Mouse (Mus musculus): ENCODE data around the gene Cenpu.
"Not testable (repeated sequence)": the region's sequence is repeated elsewhere in the genome, so short reads cannot be mapped to it uniquely, and the experiment has no call there.

Cenpu gene

DNA sequence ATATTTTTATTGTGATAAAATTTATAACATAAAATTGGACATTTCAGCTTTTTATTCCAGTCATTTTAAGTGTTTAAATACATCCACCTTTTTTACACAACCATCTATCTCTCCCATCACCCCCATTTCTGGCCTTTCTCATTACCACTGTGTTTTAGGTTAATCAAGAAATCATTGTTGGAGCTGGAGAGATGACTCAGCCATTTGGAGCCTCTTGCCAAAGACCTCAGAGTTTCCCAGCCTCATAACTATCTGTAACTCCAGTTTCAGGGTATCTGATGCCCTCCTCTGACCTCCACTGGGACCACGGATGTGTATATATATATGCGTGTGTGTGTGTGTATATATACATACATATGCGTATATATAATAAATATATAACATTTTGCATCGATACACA, 799 bp upstream of the Cenpu start:
- DNase-seq, result no peak

DNA sequence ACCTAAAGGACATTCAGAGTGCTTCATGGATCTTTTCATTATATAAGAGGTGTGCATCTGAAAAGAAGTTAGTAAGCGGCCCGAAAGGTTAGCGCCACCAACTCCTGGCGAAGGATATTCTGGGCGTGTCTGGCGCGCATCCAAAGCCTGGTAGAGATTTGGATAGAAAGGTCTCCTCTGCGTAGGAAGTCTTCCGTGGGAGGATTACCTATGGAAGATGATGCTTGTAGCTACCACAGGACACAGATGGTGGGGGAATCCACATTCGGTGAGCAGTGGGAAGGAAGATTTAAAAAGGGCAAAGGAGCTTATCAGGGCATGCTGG, 575 bp downstream of the Cenpu start:
- peak; percentile 59 for DNase-seq

DNA sequence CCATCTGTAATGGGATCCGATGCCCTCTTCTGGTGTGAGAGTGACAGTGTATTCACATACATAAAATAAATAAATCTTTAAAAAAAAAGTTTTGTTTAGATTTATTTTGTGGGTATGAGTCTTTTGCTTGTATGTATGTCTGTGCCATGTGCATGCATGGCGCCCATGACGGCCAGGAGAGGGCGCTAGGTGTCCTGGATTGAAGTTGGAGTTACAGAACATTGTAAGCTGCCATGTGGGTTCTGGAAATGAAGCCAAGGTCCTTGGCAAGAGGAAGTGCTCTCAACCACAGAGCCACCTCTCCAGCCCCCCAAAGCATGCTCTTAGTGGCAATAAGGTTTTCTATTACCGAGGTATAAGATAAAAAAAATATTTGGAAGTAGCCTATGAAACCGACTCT, 7.6 kb downstream of the Cenpu start:
- peak; percentile 54 for DNase-seq

DNA sequence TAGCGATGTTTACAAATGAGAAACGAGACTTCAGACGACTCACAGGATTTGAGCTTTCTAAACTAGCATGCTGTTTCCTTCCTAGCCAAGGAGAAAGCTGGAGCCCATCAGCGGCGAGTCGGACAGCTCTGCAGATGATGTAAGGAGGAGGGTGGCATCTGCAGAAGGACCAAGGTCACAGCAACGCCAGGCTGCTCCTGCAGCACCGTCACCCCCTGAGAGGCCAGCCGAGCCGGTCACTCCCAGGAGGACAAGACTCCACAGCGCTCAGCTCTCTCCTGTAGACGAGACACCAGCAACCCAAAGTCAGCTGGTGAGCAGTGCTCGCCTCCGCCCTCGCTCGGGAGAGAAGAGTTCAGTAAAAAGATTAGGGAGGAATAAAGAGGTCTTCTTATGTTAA, 10.5 kb downstream of the Cenpu start:
- no peak for DNase-seq

DNA sequence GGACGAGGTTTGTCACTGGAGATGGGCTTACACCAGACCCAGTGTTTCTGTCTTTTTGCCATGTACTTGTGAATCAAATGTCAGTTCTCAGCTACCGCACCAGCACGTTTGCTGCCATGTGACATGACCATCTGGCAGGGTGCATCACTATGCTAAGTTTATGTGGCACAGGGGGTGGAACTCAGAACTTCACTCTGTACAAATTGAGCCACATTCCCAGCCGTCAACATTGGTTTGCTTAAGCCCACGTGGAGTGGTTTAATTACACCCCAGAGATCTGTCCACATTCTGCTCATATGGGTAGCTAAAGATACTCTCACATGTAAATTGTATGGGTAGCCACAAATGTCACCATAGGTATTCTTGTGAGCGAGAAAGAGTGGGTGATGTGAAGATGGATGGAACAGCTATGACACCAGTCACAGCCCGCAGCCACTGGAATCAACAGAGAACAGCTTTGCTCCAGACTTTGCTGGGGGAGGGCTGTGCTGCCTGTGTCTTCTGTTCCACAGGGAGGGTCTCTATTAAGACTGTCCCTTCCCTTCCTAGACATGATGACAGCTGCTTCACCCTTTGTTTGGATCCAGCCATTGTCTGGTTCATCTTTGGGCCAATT, 15.2 kb downstream of the Cenpu start:
- no peak for DNase-seq

DNA sequence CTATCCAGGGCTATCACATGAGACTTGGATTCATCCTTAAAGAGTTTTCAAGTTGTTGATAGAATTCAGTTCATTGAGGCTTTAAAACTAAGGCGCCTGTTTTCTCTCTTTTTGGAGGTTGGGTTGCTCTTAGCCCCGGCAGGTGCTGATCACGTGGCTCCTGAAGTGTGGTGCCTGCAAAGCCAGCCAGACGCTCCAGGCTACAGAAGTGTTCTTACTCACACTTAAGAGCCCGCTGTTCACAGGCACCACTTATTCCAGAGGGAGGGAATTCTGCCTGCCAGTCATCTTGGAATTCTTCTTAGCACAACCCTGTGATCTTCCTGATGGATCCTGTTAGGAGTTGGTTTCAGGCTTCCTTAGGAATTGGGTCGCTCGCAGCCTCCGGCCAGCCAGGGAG, 16.1 kb downstream of the Cenpu start:
- no peak for DNase-seq

DNA sequence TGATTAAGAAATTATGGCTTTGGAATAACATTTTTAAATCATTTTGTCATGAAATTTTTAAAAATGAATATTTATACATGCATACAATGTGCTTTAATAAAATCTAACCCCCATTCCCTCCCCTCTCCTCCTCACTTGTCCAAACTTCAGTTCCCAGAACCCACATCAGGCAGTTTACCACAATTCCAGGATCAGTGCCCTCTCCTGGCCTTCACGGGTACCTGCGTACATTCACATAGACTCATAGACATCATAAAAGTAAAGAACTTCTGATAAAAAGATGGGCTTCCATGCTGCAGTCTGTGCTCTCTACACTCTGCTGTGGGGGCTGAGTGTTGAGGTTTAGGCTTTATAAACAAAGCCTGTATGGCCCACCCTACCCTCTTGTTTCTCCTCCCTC, 17.1 kb downstream of the Cenpu start:
- no peak for DNase-seq

DNA sequence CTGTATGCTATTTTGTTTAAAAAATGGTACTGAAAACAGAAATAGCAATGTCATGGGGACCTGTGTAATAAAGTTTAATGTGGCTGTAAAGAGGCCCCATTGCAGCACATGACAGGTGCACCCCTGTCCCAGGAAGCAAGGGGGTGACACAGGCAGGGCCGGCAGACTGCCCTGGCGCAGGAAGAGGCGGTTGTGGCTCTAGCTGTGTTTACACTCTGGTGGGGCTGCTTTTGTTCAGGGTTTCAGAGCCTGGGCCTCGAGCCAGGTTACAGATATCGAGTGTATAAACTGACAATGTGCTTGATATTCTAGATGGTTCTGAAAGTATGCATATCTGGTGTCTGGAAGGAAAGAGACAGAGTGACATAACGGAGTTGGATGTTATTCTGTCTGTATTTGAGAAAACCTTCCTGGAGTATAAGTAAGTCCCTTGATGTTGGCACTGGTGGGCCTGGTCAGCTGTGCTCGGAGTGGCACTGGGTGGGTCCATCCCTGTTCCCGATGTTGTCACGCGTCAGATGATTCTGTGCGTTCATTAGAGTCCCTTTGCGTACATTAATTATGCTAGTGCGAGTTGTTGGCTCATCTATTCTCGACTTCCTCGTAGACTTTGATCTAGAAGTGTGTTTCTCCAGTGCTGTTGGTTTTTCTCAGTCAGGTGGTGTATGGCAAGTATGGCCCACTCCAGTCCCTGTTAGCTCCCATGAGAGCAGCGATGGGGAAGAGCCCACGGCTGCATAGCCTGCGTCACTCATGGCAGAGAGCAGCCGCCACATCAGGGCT, 18.0 kb downstream of the Cenpu start:
- no peak for DNase-seq

DNA sequence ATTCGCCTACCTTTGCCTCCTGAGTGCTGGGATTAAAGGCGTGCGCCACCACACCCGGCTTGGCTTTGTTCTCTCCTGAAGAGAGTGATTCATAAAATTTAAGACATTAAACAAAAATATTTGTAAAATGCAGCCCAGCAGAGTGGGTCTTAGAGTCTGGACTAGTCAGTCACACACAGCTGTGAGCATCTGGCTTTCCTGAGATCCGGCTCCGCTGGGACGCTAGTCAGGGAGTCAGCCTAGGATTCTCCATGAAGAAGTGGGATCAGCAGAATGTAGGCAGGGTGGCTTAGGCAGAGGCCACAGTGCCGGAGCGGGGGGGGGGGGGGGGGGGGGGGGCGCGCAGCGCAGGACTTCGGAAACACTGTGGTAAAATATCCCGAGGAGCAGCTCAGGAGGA, 18.8 kb downstream of the Cenpu start:
- peak; percentile 58 for DNase-seq

DNA sequence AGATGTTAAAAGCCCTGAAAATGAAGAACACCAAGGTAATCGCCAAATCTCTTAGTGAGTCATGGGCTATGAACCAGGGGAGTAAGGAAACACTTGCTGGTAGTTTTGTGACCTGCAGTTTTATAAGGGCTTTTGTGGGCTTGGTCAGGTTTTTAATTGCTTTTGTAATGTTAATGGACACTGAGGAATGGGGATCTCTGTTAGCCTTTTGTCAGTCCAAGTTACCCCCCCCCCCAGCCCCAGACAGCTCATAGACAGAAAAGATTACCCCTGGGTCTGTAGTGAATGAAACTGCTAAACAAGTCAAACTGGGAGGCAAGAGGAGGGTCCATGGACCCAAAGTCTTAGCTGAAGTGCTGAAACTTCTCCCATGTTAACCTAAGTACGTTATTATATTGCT, 21.6 kb downstream of the Cenpu start:
- no peak for DNase-seq

DNA sequence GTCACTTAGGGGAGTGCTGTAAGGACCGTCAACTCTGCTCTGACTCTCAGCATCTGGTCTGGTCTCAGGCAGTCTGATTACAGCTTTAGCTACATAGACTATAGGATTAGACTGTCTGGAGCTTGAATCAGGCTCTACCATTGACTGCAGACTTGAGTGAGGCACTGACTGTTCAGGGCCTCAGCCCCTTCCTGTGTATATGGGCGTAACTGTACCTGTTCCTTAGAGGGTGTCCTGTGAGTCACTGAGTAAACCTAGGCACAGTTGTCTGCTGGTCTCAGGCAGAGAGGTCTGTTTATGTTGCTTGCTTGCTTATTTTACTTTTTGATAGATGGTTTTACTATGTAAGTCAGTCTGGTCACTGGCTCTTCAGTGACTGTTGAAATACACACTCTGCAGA, 22.1 kb downstream of the Cenpu start:
- no peak for DNase-seq

DNA sequence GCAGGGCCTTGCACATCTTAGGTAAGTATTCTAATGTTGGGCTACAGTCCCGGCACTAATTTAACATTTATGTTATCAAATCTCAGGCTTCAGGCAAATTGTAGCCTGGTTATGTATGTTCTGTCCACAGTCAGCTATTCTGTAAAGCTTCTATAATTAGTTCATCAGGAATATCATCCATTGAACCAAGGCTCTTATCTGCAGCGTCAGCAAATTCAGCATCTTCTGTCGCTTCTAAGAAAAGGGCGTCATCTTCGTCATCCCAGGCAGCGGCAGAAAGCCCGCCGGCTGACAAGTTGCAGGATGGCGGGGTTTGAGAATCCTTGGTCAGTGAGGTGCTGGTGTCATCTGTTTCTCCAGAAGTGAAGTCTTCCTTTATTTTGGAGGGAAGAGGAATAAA, 27.0 kb downstream of the Cenpu start:
- no peak for DNase-seq

DNA sequence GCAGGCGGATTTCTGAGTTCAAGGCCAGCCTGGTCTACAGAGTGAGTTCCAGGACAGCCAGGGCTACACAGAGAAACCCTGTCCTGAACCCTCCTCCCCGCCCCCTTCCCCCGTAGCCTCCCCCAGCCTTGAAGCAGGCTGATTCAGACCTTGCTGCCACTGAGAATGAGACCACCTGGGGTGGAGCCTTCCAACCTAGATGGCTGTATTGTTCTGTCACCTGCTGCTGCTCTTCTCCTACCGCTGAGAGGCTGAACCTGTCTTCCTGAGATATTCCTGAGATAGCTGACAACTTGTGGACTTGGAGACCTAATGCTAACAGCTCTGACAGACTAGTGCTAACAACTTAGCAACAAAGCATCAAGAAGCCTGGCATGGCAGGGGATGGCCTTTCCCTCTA, 32.5 kb downstream of the Cenpu start:
- not testable (repeated sequence) for DNase-seq

DNA sequence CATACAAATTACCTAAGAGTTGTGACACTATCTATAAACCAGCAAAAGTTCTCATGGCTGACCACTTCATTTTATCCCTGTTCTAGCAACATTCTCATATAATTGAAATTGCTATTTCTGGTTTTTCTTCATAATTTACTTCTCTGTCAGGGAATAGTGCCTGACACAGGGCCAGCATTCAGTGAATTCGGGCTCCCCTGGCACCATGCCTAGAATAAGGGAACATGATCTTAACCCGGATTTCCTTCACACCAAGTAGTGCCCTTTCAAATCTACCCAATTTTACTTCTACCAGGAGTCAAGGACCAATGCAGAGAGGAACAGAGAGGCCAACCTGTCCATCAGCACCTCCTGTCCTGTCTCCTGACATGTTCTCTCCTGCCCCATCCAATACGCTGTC, 33.7 kb downstream of the Cenpu start:
- no peak for DNase-seq

DNA sequence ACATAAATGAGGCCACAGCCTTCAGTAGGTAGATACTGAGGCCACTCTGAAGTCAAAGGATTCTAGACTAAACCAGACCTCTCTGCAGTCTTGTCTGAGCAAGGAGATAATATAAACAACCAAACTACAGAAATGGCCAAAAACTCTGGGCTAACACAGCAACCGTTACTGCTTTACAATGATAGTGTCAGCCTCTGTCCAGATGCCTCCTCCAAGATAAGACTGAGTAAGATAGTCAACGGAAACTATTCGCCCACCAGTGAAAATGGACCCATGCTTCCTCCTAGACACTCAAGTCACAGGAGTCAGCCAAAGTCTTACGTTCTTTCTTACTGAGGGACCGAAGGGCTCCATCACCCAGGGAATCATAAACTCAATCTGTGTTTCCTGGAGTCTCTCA, 36.1 kb downstream of the Cenpu start:
- no peak for DNase-seq

DNA sequence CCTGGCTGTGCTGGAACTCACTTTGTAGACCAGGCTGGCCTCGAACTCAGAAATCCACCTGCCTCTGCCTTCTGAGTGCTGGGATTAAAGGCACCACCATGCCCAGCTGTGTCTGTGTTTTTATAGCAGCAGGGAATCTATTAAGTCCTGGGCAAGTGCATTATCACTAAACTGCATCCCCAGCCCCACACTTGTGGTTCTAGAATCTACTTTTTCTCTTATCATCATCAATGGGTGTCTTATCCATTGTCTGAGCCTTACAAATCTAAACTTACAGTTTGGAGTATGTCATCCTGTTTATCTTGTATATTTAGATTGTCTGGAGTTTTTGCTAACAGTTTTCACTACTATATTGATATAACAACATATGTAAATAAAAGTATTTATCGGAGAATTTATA, 36.8 kb downstream of the Cenpu start:
- no peak for DNase-seq

DNA sequence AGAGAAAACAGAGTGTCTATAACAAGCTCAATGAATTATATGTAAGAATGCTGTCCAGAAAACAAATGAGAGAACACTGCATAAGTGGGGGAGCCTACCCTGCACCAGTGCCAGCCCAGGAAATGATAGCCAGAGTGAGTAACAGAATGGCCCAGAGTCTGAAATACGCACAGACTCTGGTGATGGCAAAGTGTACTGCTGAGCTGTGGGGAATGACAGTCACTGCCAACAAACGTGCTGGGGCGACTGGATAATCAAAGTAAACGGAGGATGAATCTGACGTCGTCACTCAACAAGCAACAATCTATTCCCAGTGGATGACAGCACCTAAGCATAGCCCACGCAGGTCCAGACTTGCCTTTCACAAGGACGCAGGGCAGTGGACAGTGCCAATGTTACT, 41.2 kb downstream of the Cenpu start:
- no peak for DNase-seq

DNA sequence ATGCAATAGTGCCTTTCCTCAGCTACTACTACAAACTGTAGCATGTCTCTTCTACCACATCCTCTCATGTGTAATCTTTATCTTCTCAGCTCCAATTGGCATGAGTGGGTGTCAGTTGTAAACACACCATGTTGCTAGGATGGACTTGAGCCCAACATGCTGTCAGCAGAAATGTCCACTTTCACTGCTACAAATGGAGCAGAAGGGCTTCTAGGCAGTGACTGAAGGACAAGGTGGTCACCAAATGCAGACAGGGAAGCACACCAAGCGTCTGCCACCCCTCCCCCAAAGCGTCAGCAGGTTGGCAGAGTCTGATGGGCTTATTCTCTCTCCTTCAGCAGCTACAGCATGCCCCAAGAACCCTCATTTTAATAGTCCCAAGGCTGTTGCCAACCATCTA, 41.9 kb downstream of the Cenpu start:
- no peak for DNase-seq

DNA sequence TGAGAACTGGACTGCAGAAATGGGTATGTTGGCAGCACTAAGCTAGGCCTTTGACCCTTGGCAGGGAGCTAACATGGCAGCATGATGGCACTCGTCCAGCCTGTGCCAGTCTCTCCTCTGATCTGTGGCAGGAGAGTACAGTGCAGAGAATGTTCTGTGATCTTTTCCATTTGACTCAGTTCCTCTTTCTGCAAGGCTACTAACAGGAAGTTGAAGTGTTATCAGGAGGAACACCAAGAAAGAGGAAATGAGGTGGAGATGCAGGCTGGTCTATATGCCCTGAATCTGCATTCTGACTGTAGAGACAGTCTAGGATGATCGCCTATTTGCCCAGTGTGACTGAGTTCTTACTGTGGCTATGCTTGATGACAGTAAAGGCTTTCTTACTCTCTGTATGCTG, 43.8 kb downstream of the Cenpu start:
- peak; percentile 27 for DNase-seq

DNA sequence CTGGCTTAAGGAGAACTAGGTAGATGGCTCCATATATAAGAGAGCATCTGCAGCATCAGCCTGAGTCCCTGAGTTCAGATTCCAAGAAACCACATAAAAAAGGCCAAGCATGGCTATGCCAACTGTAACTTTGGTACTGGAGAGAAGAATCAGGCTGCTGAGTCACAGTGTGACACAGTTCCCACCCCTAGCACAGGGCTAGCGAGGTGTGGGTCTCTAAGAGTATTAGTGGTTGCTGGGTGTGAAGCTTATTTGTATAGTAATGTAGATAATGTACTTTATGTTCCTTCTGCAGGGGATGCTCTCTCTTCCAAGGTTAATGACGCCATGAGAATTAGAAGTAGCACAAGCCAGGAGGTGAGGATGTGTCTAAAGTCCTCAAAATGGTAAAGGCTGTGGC, 44.7 kb downstream of the Cenpu start:
- no peak for DNase-seq

DNA sequence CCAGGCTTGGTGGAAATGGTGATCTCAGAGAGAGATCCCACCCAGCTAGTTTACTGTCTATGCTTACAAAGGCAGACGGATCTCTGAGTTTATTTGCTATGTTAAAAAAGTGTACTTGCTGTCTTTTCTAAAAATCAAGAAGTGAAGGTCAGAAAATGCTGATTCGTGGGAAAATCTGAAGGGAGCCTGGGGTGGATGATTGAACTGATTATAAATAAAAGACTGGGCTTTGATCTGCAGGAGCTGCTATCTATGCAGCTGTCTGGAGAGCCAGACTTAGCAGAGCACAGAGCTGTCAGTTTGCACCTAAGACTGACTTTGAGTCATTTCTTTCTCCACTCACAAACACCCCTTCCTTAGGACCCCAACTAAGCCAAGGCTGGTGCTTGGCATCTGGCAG, 45.6 kb downstream of the Cenpu start:
- no peak for DNase-seq

DNA sequence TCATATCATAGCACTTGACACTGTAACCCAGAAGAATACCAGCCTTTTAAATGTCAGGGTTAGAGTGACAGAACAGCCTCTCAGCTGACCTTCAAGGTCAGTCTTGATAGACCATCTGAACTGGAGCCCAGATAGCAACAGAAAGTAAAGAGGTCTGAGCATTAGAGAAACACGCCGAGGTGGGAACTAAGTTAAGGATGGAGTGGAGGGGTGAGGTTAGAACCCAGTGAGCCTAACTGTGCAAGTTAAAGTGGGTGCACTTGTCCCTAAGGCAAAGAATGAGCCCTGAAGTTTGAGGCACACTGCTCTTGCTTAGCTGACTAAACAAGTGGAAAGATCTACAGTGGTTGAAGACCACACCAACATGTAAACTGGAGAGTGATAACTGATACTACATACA, 46.3 kb downstream of the Cenpu start:
- no peak for DNase-seq

DNA sequence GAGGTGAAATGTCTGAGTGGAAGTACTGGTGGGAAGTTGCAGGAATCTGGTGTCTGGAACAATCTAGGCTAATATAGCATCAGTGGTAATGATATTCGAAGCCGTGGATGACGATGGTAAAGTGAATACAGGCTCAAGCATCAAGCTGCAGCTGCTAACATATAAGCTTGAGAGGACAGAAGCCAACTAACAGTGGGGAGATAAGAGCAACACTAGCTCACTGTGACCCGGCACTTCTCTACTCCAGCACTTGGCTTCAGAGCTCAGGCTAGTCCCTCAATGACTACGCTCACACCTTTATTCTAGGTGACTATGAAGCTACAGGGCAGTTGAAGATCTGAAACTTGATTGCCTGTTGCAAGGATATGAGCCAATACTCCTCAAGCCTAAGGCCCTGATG, 46.9 kb downstream of the Cenpu start:
- DNase-seq, result no peak

DNA sequence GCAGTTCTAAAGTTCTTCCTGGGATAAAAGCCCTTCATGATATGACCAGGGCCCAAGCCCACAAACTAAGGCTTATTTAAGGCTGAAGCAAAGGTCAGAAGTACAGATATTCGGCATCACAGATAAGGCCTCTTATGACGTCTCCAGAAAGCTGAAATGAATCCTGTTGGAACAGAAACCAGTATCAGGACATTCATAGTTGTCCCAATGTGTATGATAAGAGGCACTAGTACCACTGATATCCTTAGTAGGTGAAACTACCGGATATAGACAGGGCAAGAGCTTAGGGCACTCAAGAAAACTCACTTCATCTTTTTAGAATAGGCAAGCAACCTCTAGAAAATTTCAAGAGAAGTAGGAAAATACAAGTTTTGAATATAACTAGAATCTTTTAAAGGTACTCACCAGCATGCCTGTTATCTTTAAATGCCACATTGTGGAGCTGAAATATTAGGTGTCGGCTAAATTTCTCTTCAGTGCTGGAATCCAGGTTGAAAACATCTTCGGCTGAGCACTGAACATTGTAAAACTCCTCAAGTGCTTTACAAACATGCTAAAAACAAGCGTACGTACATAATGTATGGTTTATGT, 47.6 kb downstream of the Cenpu start:
- DNase-seq, result no peak

Data from kidney, postnatal 10 days (tissue).